Mouse (Mus musculus) CH12.LX (cell line): ENCODE data around the gene Coro7. TPM values are rescaled to one million over a fixed set of nuclear protein-coding genes. Genes with fewer than 3 reads are reported as not detected.

Experiments
- DNase-seq: peaks from one replicate; pipeline ENCODE4 v3.0.0-alpha.2; 2013; ENCODE audit errors: extremely low read depth
- H3K27ac ChIP-seq: 2 replicates; pipeline ENCODE4 v1.5.1; 2012; ENCODE audit warnings: low read depth, mild to moderate bottlenecking, control low read depth, moderate library complexity; ENCODE audit not compliant: insufficient read depth
- H3K27me3 ChIP-seq: replicated peaks from 2 replicates; pipeline ENCODE3; 2012; ENCODE audit warnings: inconsistent platforms
- H3K36me3 ChIP-seq, 2 experiments: replicated peaks in 1 of 2; 2 replicates each; pipeline versions ENCODE3 to v1.6.1; 2012; ENCODE audit warnings: inconsistent platforms in 1 of 2, low read length in 1 of 2, mild to moderate bottlenecking in 1 of 2, mixed read lengths in 1 of 2, moderate library complexity in 1 of 2; ENCODE audit not compliant: control insufficient read depth in 1 of 2, insufficient read depth in 1 of 2
- H3K4me1 ChIP-seq, 2 experiments: 2 replicates each; pipeline ENCODE4 v1.6.1; 2012; ENCODE audit warnings: inconsistent platforms in 1 of 2, moderate library complexity in 1 of 2; ENCODE audit not compliant: insufficient read depth in 2 of 2, control insufficient read depth in 1 of 2
- H3K4me2 ChIP-seq: 2 replicates; pipeline ENCODE4 v1.6.1; 2012; ENCODE audit warnings: low read depth, mild to moderate bottlenecking, control low read depth; ENCODE audit not compliant: poor library complexity, insufficient read depth, severe bottlenecking
- H3K4me3 ChIP-seq, 3 experiments: fragments of 150-350 bp in 1 of 3; sonication (generic) in 1 of 3; replicated peaks in 1 of 3; 2 replicates each; pipeline versions ENCODE3 to v1.5.1; 2011 to 2012; ENCODE audit warnings: low read depth in 2 of 3, low read length in 2 of 3, mild to moderate bottlenecking in 2 of 3, moderate library complexity in 2 of 3, control low read depth in 1 of 3, improper control_type of control experiment in 1 of 3, inconsistent platforms in 1 of 3, mixed read lengths in 1 of 3; ENCODE audit not compliant: poor library complexity in 1 of 3
- H3K79me2 ChIP-seq: replicated peaks from 2 replicates; pipeline ENCODE4 v1.6.1; 2012; ENCODE audit warnings: mild to moderate bottlenecking, moderate library complexity; ENCODE audit not compliant: control insufficient read depth, poor library complexity, insufficient read depth, severe bottlenecking; ENCODE audit errors: extremely low read depth
- H3K9ac ChIP-seq: 2 replicates; pipeline ENCODE4 v1.6.1; 2012; ENCODE audit warnings: low read depth, mild to moderate bottlenecking, control low read depth, moderate library complexity; ENCODE audit not compliant: insufficient read depth
- H3K9me3 ChIP-seq: replicated peaks from 2 replicates; pipeline ENCODE3; 2012; ENCODE audit warnings: low read length, inconsistent platforms, mixed read lengths
- BHLHE40 ChIP-seq: IDR thresholded peaks from 2 replicates; pipeline ENCODE4 v1.6.1; 2011; ENCODE audit warnings: mild to moderate bottlenecking, low read depth, low read length, improper control_type of control experiment
- CHD1 ChIP-seq: IDR thresholded peaks from 2 replicates; pipeline ENCODE4 v1.6.1; 2012; ENCODE audit warnings: low read depth, low read length, improper control_type of control experiment, inconsistent platforms
- CHD2 ChIP-seq: IDR thresholded peaks from 2 replicates; pipeline ENCODE4 v1.6.1; 2011; ENCODE audit warnings: low read length, improper control_type of control experiment
- CTCF ChIP-seq, 2 experiments: IDR thresholded peaks in 1 of 2; conservative IDR thresholded peaks in 1 of 2; 2 replicates each; pipeline ENCODE4 v1.5.1; 2011 to 2012; ENCODE audit warnings: low read depth in 2 of 2, low read length in 2 of 2, improper control_type of control experiment in 1 of 2, inconsistent platforms in 1 of 2, mild to moderate bottlenecking in 1 of 2, moderate library complexity in 1 of 2
- E2F4 ChIP-seq: IDR thresholded peaks from 2 replicates; pipeline ENCODE4 v1.6.1; 2011; ENCODE audit warnings: low read depth, low read length, improper control_type of control experiment; ENCODE audit not compliant: insufficient replicate concordance
- EP300 ChIP-seq: IDR thresholded peaks from 2 replicates; pipeline ENCODE4 v1.6.1; 2011; ENCODE audit warnings: low read length, improper control_type of control experiment
- ETS1 ChIP-seq: conservative IDR thresholded peaks from 2 replicates; pipeline ENCODE4 v1.6.1; 2012; ENCODE audit warnings: low read depth, mild to moderate bottlenecking, inconsistent platforms, low read length, improper control_type of control experiment, moderate library complexity
- GABPA ChIP-seq: IDR thresholded peaks from 2 replicates; pipeline ENCODE4 v1.6.1; 2012; ENCODE audit warnings: low read depth, low read length, improper control_type of control experiment, inconsistent platforms; ENCODE audit not compliant: insufficient replicate concordance
- JUN ChIP-seq: IDR thresholded peaks from 2 replicates; pipeline ENCODE4 v1.6.1; 2011; ENCODE audit warnings: low read depth, mild to moderate bottlenecking, low read length, improper control_type of control experiment, moderate library complexity; ENCODE audit not compliant: insufficient read depth
- MAFK ChIP-seq: IDR thresholded peaks from 2 replicates; pipeline ENCODE4 v1.6.1; 2011; ENCODE audit warnings: low read length, improper control_type of control experiment; ENCODE audit not compliant: insufficient replicate concordance
- MYC ChIP-seq: IDR thresholded peaks from 2 replicates; pipeline ENCODE4 v1.6.1; 2011; ENCODE audit warnings: low read depth, mild to moderate bottlenecking, improper control_type of control experiment, low read length
- NELFE ChIP-seq: IDR thresholded peaks from 2 replicates; pipeline ENCODE4 v1.6.1; 2011; ENCODE audit warnings: low read depth, low read length, improper control_type of control experiment
- NRF1 ChIP-seq: IDR thresholded peaks from 2 replicates; pipeline ENCODE4 v1.6.1; 2014; ENCODE audit warnings: low read depth, mild to moderate bottlenecking, inconsistent platforms, low read length, improper control_type of control experiment, moderate library complexity
- PAX5 ChIP-seq: IDR thresholded peaks from 2 replicates; pipeline ENCODE4 v1.6.1; 2012; ENCODE audit warnings: low read length, inconsistent platforms, mixed read lengths
- POLR2AphosphoS2 ChIP-seq: IDR thresholded peaks from 2 replicates; pipeline ENCODE4 v1.6.1; 2011; ENCODE audit warnings: low read depth, low read length, improper control_type of control experiment
- SMC3 ChIP-seq: IDR thresholded peaks from 2 replicates; pipeline ENCODE4 v1.6.1; 2011; ENCODE audit warnings: low read depth, low read length, improper control_type of control experiment
- TBP ChIP-seq: conservative IDR thresholded peaks from 2 replicates; pipeline ENCODE4 v1.6.1; 2011; ENCODE audit warnings: low read depth, low read length, improper control_type of control experiment
- TCF12 ChIP-seq: IDR thresholded peaks from 2 replicates; pipeline ENCODE4 v1.6.1; 2014; ENCODE audit warnings: low read depth, mild to moderate bottlenecking, inconsistent platforms, low read length, improper control_type of control experiment
- USF1 ChIP-seq: IDR thresholded peaks from 2 replicates; pipeline ENCODE4 v1.6.1; 2014; ENCODE audit warnings: low read depth, mild to moderate bottlenecking, inconsistent platforms, low read length, improper control_type of control experiment
- USF2 ChIP-seq: conservative IDR thresholded peaks from 2 replicates; pipeline ENCODE4 v1.6.1; 2011; ENCODE audit warnings: low read depth, low read length, improper control_type of control experiment
- ZC3H11A ChIP-seq: IDR thresholded peaks from 2 replicates; pipeline ENCODE4 v1.6.1; 2012; ENCODE audit warnings: low read depth, mild to moderate bottlenecking, inconsistent platforms, low read length, improper control_type of control experiment
- ZNF384 ChIP-seq: IDR thresholded peaks from 2 replicates; pipeline ENCODE4 v1.6.1; 2012; ENCODE audit warnings: low read depth, low read length, improper control_type of control experiment, inconsistent platforms
- dilution Hi-C: fragments of 300-500 bp; cut with MboI; formaldehyde crosslinking; loops from 2 replicates; pipeline ENCODE4 v1.14.3; 2020; ENCODE audit warnings: low sequenced_read_pairs; ENCODE audit not compliant: extremely low pct_unique_long_range_greater_than_20kb, extremely low pct_ligation_motif_present
- in situ Hi-C: fragments of 300-500 bp; cut with MboI; formaldehyde crosslinking; loops from 3 replicates; pipeline ENCODE4 v1.14.3; 2019; ENCODE audit warnings: low sequenced_read_pairs, low pct_ligation_motif_present, low pct_unique_long_range_greater_than_20kb, mixed read lengths
- polyA plus RNA-seq: library from polyadenylated mRNA; unstranded; fragments of >175 nt; gene quantifications from 2 replicates; pipeline ENCODE4 v1.2.1, GENCODE M21; 2012; ENCODE audit warnings: low read depth; ENCODE audit not compliant: insufficient read length
- total RNA-seq, 2 experiments: library from RNA; depleted of rRNA; stranded (reverse); fragments of 300-350 nt in 1 of 2; fragments of >200 nt in 1 of 2; gene quantifications; 2 replicates each; pipeline ENCODE4 v1.2.3; 2012 to 2014

Coro7 gene
- total and polyA plus RNA-seq, 3 experiments, result 5.7 to 40.2 (median 20.0) TPM

DNA sequence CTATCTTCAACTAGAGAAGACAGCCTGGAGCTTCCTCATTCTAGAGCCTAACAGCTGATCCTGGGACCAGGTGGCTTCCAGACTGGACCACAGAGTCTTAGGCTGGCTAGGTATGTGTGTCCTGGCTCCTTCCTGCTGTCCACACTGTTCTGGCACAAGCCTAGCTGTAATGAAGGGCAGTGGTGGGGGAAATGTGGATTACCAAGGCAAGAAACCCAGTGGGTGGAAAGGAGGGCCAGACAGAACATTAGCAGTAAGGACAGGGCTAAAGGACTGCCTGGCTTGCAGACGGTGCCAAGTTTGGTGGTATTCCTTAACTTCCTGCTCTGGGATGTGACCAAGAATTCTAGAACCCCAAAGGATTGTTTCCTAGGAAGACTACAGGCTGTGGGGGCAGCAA lies 28.5 kb downstream of the Coro7 start:
- dilution Hi-C loops (no loop called here), in situ Hi-C loops (no loop called here)
- Histone ChIP-seq H3K4me3 (no peak overlapping the region), H3K79me2 (no peaks in the 10 kb centered on the region), H3K27me3 (no peaks in the 10 kb centered on the region), H3K9me3 (no peaks in the 10 kb centered on the region), H3K27ac (no peak overlapping the region), H3K9ac (no peak overlapping the region), H3K4me1 (peaks cover 0 to 4% of the 10 kb centered on the region in 2 experiments; a peak in 2 of 4 replicates), H3K4me2 (no peak overlapping the region), H3K36me3 (peaks cover 79 to 100% of the 10 kb centered on the region in 2 experiments)
- no peak for DNase-seq
- no peak for TF ChIP-seq BHLHE40
- no peak for TF ChIP-seq JUN
- TF ChIP-seq CTCF (conservative IDR thresholded peaks at IDR 0.05 in 1 of 2, IDR thresholded peaks at IDR 0.05 in 1 of 2; ENCODE audit: low read depth in 2 of 2, low read length in 2 of 2), result no peak
- TF ChIP-seq E2F4, result no peak
- no peak for TF ChIP-seq USF1
- no peak for TF ChIP-seq EP300
- TF ChIP-seq PAX5, result no peak
- TF ChIP-seq NELFE, result no peak
- no peak for TF ChIP-seq SMC3
- no peak for TF ChIP-seq MYC
- TF ChIP-seq CHD1, result no peak

DNA sequence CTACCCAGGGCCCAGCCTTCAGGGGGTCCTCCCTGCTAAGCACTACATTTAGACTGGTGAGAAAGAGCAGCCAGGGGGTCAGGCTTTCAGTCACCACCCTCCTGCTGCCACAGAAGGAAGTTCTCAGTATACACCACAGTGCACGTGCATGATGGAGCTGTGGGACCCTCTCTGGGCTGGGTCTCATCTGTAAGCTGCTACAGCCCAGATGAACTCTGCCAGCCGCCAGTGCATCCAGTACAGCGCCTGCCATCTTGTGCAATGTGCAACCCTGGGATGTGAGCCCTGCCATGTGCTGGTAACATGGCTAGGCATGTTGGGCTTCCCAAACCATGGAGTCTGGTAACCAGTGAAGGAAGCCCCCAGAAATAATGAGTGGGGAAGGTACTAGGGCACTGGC lies 29.4 kb downstream of the Coro7 start:
- Histone ChIP-seq H3K4me1 (no peaks in the 10 kb centered on the region), H3K4me2 (no peak overlapping the region), H3K27ac (no peak overlapping the region), H3K9me3 (no peaks in the 10 kb centered on the region), H3K4me3 (no peak overlapping the region), H3K79me2 (no peaks in the 10 kb centered on the region), H3K9ac (no peak overlapping the region), H3K27me3 (no peaks in the 10 kb centered on the region), H3K36me3 (peaks cover 70 to 100% of the 10 kb centered on the region in 2 experiments)
- TF ChIP-seq ZNF384 (no peak), JUN (no peak), CHD2 (no peak), TCF12 (no peak), ETS1 (no peak), POLR2AphosphoS2 (no peak), USF1 (no peak), NRF1 (no peak), BHLHE40 (no peak), TBP (no peak), EP300 (no peak), SMC3 (no peak), E2F4 (no peak), GABPA (no peak), USF2 (no peak), ZC3H11A (no peak), MAFK (no peak), CTCF (conservative IDR thresholded peaks at IDR 0.05 in 1 of 2, IDR thresholded peaks at IDR 0.05 in 1 of 2; ENCODE audit: low read depth in 2 of 2, low read length in 2 of 2) (no peak)
- DNase-seq, result no peak
- dilution Hi-C loops (no loop called here), in situ Hi-C loops (no loop called here)
